Mouse (Mus musculus) CD4-positive helper T cell, adult 2 months (primary cell): ENCODE measurements around the gene Pbsn.
"Not testable (repeated sequence)": the region's sequence is repeated elsewhere in the genome, so short reads cannot be mapped to it uniquely, and the experiment has no call there.

Source experiments
- DNase-seq: peaks from one replicate; pipeline ENCODE4 v3.0.0-alpha.2; 2012; ENCODE audit warnings: low read depth, missing footprints, low spot score

Gene Pbsn

GRCm38 (mm10) chrX:77853523-77853922 is at the start of gene Pbsn:
Gene Pbsn (minus strand): TSS chrX:77853623.
- no peak for DNase-seq

DNA sequence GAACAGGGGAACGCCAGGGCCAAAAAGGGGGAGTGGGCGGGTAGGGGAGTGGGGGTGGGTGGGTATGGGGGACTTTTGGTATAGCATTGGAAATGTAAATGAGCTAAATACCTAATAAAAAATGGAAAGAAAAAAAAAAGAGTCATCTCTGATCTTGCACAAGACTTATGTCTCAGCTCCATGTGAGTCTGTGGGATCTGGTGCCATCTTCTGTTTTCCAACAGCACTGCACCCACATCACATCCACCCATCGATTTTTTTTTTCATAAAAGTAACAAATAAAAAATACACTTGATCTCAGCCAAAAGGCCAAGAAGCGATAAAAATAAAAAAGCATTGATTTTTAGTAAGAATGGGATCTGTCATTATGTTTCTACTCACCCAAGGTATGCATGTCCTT is 26.6 kb upstream of the Pbsn start:
- DNase-seq = not testable (repeated sequence)

GRCm38 (mm10) chrX:77864458-77864857 is 11.0 kb upstream of the Pbsn start, which contains the start of gene Gm14744:
Gene Gm14744 (plus strand): TSS chrX:77864758.
- not testable (repeated sequence) for DNase-seq

DNA sequence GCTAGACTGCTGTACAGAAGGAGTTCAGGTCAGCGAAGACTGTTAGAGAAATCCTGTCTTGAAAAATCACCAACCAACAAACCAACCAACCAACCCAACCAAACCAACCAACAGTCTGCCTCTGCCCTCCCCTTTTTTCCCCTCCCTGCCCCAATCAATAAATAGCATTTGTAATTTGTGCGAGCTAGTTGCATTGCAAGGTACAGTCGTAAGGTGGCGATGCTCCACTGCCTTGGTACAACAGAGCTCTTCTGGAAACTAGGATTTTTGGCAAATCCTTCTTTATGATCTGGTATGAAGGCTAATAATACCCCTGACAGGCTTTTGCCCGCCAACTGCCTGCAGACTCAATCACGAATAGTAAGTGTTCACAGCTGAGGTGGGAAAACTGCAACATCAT is 41.4 kb downstream of the Pbsn start:
- DNase-seq = no peak

GRCm38 (mm10) chrX:77810608-77811206 is 42.7 kb downstream of the Pbsn start:
- DNase-seq = peak; percentile 42

DNA sequence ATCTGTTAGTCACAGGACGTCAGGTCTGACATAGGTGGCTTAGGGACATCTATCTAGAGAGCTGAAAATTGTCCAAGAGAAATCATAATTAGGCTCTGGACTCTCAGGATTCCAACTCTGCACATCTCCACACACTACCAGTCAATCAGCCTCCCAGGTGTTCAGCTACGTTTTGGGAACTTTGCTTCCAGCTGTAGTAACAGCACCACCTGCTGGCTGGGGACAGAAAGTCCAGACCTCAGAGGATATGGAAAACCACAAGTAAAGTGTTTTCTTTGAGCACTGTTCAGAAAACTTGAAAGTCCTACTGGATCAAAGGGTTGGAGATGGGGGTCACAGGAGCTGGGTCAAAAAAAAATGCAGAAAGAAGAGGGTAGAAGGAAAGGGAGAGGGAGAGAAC is 44.8 kb downstream of the Pbsn start:
- DNase-seq = peak; percentile 52

DNA sequence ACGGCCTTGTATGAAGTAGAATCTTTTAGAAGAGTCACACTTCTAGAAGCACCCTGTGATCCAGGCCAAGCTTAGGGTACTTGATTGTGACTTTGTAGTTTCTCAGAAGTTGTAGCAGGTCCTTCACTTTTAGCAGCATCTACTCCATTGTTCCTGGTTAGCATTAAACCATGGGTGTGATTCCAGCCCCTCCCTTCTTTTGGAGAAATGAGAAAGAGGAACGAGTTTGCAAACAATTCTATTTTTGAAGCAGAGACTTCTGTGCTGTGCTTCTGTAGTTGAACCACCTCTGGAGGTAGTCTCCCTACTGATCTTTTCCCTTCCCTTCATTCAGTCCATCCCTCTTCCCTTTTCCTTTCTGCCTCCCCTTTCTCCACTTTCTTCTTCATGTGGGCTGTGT is 51.1 kb downstream of the Pbsn start:
- no peak for DNase-seq

- peak; percentile 47 for DNase-seq
Measured at GRCm38 (mm10) chrX:77801543-77801942, 51.9 kb downstream of the Pbsn start.

GRCm38 (mm10) chrX:77799554-77799953 is 53.9 kb downstream of the Pbsn start:
- DNase-seq = no peak

- peak; percentile 17 for DNase-seq
Measured at GRCm38 (mm10) chrX:77797801-77798200, 55.6 kb downstream of the Pbsn start.

GRCm38 (mm10) chrX:77796916-77797315 is 56.5 kb downstream of the Pbsn start:
- peak; percentile 16 for DNase-seq

- peak; percentile 73 for DNase-seq
Measured at GRCm38 (mm10) chrX:77796238-77796835, 57.1 kb downstream of the Pbsn start, which contains the start of gene Prkx. Gene Prkx (minus strand): TSS chrX:77796278.

- peak; percentile 93 for DNase-seq
Measured at GRCm38 (mm10) chrX:77795858-77796174, 57.6 kb downstream of the Pbsn start.

DNA sequence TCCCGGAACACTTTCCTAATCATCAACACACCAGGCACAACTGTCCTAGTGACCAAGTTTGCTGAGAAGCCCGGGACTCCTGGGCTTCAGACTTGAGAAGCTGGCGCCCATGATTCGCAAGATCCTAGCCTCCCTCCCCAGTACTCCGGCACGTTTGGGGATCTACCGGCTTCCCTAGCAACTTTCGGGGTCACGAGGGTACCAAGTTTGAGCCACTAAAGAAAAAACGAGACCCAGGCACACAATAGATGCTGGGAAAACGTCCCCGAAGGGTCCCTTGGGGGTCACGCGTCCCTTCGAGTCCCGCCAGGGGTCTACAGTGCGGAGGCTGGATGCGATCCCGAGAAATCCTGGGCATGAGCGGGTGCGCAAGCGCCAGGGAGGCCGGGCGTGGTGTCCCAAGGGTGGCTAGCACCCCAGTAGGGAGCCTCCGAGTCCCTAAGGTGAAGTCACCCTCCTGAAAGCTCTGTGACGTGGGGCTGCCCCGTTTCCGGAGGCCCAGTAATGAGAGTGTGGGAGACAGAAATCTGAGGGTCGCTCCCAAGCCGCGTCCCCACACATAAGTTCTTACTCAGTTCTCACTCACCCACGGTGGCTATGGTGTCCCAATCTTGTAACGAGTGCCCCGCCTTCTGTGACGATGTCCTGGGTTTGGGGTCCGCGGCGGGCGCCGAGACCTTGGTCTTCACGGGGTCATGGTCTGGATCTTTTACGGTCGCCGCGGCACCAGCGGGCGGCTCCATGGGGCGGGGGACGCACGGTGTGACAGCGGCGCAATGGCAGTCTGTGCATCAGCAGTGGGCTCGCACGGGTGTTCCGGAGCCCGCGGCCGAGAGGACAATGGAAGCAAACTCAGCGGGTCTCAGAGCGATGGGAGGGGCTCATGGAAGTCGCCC is 58.2 kb downstream of the Pbsn start:
- DNase-seq = no peak

GRCm38 (mm10) chrX:77788675-77789074 is 64.7 kb downstream of the Pbsn start:
- no peak for DNase-seq
